Mouse (Mus musculus) embryonic fibroblast, embryonic 13.5 days (primary cell): ENCODE data around the gene C530008M17Rik.
A peak's percentile ranks its signal among the peaks of the same experiment; 100 is the strongest.

Source experiments
- CTCF ChIP-seq: IDR thresholded peaks from 2 replicates; pipeline ENCODE4 v1.5.1; 2011; ENCODE audit warnings: mild to moderate bottlenecking, control low read depth, low read length, moderate library complexity, borderline replicate concordance; ENCODE audit not compliant: insufficient read depth
- POLR2A ChIP-seq: IDR thresholded peaks from 2 replicates; pipeline ENCODE4 v1.6.1; 2011; ENCODE audit warnings: low read depth, mild to moderate bottlenecking, control low read depth, low read length, moderate library complexity

GRCm38 (mm10) chr5:76724878-76725277 is 68.6 kb downstream of the C530008M17Rik start:
- TF ChIP-seq POLR2A (no peak), CTCF (0 out of 2 replicates have a peak, but pooled peaks have one; percentile 10)
